Mouse (Mus musculus): ENCODE measurements around the gene Mb. TPM values are rescaled to one million over a fixed set of nuclear protein-coding genes. Genes with fewer than 3 reads are reported as not detected.

The Mb gene
- polyA plus RNA-seq, 1 experiment from 2014 or later = 0.60 TPM

DNA sequence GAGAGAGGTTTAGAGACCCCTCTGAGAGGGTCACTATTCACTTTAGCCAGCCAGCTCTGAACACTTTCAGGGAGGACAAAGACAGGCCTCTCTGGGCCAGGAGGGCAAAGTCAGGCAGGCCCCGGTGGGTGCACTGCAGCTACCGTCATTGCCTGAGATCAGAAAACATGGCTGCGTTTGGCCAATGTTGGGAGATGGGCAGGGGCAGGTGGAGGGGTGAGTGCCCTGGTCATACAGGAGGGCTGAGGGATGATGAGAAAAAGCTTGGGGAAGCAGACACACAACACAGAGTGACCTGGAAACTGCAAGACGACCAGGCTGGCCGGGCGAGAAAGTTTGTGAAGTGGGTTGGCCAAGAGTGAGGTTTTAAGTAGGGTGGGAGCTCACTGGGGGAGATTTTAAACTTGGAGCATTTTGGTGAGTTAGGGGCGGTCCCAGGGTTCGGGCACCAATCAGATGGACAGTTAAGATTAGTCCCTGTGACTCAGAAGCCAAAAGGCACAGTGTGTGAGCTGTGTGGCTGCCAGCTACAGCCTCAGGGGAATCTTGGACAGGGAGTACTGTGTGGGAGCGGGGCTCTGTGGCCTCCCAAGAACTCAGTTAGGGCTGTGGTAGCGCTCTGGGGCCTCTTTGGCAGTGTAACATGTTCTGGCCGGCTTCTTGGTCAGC lies 14.0 kb downstream of the Mb start:
- no peaks in the 10 kb centered on the region for H3K36me3 ChIP-seq
- H3K9me3 ChIP-seq (replicated peaks) = no peaks in the 10 kb centered on the region
- H3K4me1 ChIP-seq = peaks cover 52% of the 10 kb centered on the region
- DNase-seq (ENCODE audit: low spot score) = no peak
- 77% methylated on average over 11 of the region's 11 CpGs for WGBS
- H3K4me3 ChIP-seq = no peak overlapping the region
- peak overlapping the region; percentile 86 for H3K27ac ChIP-seq
- H3K27me3 ChIP-seq (ENCODE audit: low read depth, poor library complexity, severe bottlenecking) = no peaks in the 10 kb centered on the region

- H3K4me3 ChIP-seq = no peak overlapping the region
Measured at GRCm38 (mm10) chr15:77035643-77036042, 14.8 kb downstream of the Mb start.

DNA sequence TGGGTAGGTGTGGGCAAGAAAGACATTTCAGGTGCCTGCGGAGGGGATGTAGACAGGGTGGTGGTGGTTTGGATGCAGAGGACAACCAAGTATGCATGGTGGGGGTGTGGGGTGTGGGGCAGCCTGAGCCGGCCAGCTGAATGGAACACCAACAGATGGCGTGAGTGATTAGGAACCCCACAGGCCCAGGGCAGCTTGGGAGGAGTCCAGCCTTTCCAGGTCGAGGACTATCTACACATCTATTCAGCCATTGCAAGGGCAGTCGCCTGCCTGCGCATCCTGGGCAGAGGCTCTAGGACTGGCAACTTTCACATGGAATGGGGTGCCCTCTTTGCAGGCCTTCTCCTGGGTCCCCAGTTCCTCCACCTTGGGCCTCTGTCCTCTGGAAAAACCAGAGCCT lies 15.9 kb downstream of the Mb start:
- Histone ChIP-seq H3K4me3 (no peak overlapping the region), H3K27me3 (ENCODE audit: low read depth, poor library complexity, severe bottlenecking) (no peaks in the 10 kb centered on the region), H3K27ac (peak overlapping the region; percentile 61; the same call in 1 of the 2 replicates), H3K9me3 (replicated peaks) (no peaks in the 10 kb centered on the region), H3K4me1 (peaks cover 45% of the 10 kb centered on the region), H3K36me3 (no peaks in the 10 kb centered on the region)
- 80% methylated on average over 6 of the region's 6 CpGs for WGBS
- DNase-seq (ENCODE audit: low spot score) = no peak

More at GRCm38 (mm10) chr15:77035643-77036042, 14.8 kb downstream of the Mb start:
- Histone ChIP-seq H3K9me3 (replicated peaks) (no peaks in the 10 kb centered on the region), H3K4me1 (peaks cover 53% of the 10 kb centered on the region), H3K27ac (peak overlapping the region; percentile 86), H3K36me3 (no peaks in the 10 kb centered on the region), H3K27me3 (ENCODE audit: low read depth, poor library complexity, severe bottlenecking) (no peaks in the 10 kb centered on the region)
- WGBS = 80% methylated on average over 3 of the region's 3 CpGs
- no peak for DNase-seq (ENCODE audit: low spot score)

DNA sequence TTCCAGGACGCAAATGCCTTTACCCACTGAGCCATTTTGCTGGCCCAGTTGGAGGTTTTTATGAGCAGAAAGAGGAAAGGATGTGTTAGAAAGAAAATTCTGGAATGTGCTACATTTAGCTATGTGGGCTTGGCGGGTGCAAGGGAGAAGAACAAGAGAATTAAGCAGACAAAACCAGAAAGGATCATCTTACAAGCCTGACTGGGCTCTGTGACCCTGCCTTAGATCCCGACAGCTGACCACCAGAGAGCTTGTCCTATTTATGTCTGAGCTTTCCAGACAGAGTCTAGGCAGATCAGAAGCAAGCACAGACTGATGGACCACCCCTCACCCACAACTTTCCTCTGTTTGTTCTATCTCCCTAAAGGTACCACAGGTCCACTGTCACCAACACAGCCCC lies 19.2 kb downstream of the Mb start:
- Histone ChIP-seq H3K9me3 (replicated peaks) (no peaks in the 10 kb centered on the region), H3K27ac (0 out of 2 replicates have a peak overlapping the region, but pooled peaks have one; percentile 9), H3K4me3 (no peak overlapping the region), H3K27me3 (ENCODE audit: low read depth, poor library complexity, severe bottlenecking) (no peaks in the 10 kb centered on the region), H3K36me3 (no peaks in the 10 kb centered on the region), H3K4me1 (peaks cover 29% of the 10 kb centered on the region)
- WGBS = 48% methylated on average over 3 of the region's 3 CpGs
- DNase-seq (ENCODE audit: low spot score) = no peak

- Histone ChIP-seq H3K9me3 (replicated peaks) (no peaks in the 10 kb centered on the region), H3K4me3 (no peak overlapping the region), H3K36me3 (no peaks in the 10 kb centered on the region), H3K4me1 (peaks cover 34% of the 10 kb centered on the region), H3K27me3 (ENCODE audit: low read depth, poor library complexity, severe bottlenecking) (no peaks in the 10 kb centered on the region), H3K27ac (peak overlapping the region; percentile 85)
- DNase-seq (ENCODE audit: low spot score) = peak; percentile 81
- WGBS = 24% methylated on average over 7 of the region's 7 CpGs
Measured at GRCm38 (mm10) chr15:77029331-77029991, 21.0 kb downstream of the Mb start.

DNA sequence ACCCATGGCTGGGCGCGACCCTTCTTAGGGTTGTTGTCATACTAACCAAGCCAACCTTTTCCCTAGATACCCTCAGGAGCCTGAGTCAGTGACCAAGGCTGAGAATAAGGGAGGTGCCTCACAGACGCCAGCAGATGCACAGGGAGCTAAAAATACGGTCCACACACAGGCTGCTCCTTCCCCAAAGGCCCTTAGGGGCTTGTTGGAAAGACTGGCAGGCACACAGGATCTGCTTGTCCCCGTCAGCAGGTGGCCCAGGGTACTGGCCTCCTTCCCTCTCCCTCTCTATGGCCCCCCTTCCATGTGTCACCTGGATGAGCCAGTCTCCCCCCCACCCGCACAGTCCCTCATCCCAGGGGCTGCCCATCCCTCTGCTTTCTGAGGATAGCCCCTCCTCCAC lies 22.8 kb downstream of the Mb start:
- Histone ChIP-seq H3K4me1 (peaks cover 35% of the 10 kb centered on the region), H3K27me3 (ENCODE audit: low read depth, poor library complexity, severe bottlenecking) (no peaks in the 10 kb centered on the region), H3K9me3 (replicated peaks) (no peaks in the 10 kb centered on the region), H3K36me3 (no peaks in the 10 kb centered on the region), H3K27ac (peak overlapping the region; percentile 51; the same call in 1 of the 2 replicates), H3K4me3 (no peak overlapping the region)
- 79% methylated on average over 6 of the region's 6 CpGs for WGBS
- no peak for DNase-seq (ENCODE audit: low spot score)

DNA sequence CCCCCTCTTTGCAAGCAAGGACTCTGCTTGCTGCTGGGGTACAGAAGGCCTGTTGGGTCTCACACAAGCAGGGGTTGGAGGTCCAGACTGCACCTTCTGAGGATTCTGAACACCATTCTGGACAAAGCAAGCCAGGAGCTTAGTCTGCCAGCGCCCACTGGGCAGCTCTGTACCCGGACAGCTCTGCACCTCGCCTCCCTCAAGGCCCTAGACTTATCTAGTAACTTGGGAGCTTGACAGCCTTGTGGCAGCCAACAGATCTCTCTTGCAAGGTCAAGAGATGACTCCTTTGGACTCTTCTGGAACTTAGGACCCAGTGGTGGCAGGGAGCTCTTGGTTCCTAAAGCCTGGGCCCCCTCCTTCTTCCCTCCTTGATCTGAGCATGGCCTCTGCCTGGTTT lies 23.4 kb downstream of the Mb start:
- Histone ChIP-seq H3K27me3 (ENCODE audit: low read depth, poor library complexity, severe bottlenecking) (no peaks in the 10 kb centered on the region), H3K4me3 (no peak overlapping the region), H3K27ac (peak overlapping the region; percentile 51; the same call in 1 of the 2 replicates), H3K9me3 (replicated peaks) (no peaks in the 10 kb centered on the region), H3K4me1 (peaks cover 41% of the 10 kb centered on the region), H3K36me3 (no peaks in the 10 kb centered on the region)
- WGBS = 99% methylated on average over 3 of the region's 3 CpGs
- DNase-seq (ENCODE audit: low spot score) = no peak

- 0 out of 2 replicates have a peak overlapping the region, but pooled peaks have one; percentile 7 for H3K27ac ChIP-seq
- no peak for DNase-seq (ENCODE audit: low spot score)
- 77% methylated on average over 5 of the region's 5 CpGs for WGBS
- H3K27me3 ChIP-seq (ENCODE audit: low read depth, poor library complexity, severe bottlenecking) = no peaks in the 10 kb centered on the region
- no peaks in the 10 kb centered on the region for H3K36me3 ChIP-seq
- no peaks in the 10 kb centered on the region for H3K9me3 ChIP-seq (replicated peaks)
- H3K4me1 ChIP-seq = peaks cover 36% of the 10 kb centered on the region
- H3K4me3 ChIP-seq = no peak overlapping the region
Measured at GRCm38 (mm10) chr15:77025884-77026583, 24.4 kb downstream of the Mb start.

DNA sequence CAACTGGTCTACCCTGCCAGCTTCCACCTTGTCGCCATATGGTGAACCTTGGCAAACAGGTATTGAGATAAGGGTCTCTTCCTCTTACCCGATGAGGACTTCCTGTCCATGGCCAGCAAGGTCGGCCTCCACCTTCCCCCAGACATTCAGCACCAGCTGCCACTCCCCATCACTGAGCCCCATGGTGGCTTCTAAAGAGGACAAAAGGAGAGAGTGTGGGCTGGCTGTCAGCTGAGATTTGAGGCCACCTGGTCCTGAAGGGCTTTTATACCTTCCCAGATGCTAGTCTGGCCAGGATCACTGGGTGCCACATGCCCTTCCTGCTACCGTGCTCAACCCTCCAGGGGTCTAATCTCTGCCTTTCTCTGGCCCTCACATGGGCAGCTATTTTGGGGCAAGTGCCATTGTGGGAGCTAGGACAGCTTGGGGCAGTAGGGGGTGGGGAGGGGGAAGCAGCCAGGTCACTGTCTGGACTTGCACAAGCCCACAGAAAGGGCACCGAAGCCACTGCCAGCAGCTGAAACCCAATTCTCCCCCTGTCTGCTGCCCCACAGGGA lies 28.0 kb downstream of the Mb start:
- WGBS = 73% methylated on average over 5 of the region's 5 CpGs
- H3K4me1 ChIP-seq = peaks cover 21% of the 10 kb centered on the region
- no peaks in the 10 kb centered on the region for H3K27me3 ChIP-seq (ENCODE audit: low read depth, poor library complexity, severe bottlenecking)
- H3K36me3 ChIP-seq = no peaks in the 10 kb centered on the region
- peak overlapping the region; percentile 46; the same call in 1 of the 2 replicates for H3K27ac ChIP-seq
- H3K4me3 ChIP-seq = no peak overlapping the region
- H3K9me3 ChIP-seq (replicated peaks) = no peaks in the 10 kb centered on the region
- no peak for DNase-seq (ENCODE audit: low spot score)

DNA sequence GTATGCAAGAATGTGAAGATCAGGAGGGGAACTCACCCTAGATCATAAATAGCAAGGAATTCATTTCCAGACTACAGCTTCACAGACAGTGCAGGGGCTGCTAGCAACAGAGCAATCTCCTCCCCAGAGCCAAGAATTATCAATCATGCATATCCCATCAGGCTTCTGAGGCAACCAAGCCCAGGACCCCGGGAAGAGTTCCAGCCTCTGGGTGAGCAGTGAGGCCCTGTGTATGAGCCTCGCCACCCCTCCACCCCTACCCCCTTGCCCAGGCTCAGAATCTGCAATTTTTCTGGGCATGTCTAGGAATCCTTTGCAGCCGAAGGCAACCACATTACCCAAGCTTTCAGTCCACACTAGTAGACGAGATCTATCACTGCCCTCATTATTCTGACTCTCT lies 28.6 kb downstream of the Mb start:
- H3K36me3 ChIP-seq = no peaks in the 10 kb centered on the region
- H3K27me3 ChIP-seq (ENCODE audit: low read depth, poor library complexity, severe bottlenecking) = no peaks in the 10 kb centered on the region
- no peak overlapping the region for H3K4me3 ChIP-seq
- no peak for DNase-seq (ENCODE audit: low spot score)
- H3K27ac ChIP-seq = no peak overlapping the region
- H3K9me3 ChIP-seq (replicated peaks) = no peaks in the 10 kb centered on the region
- WGBS = 79% methylated on average over 4 of the region's 4 CpGs
- H3K4me1 ChIP-seq = peaks cover 19% of the 10 kb centered on the region

DNA sequence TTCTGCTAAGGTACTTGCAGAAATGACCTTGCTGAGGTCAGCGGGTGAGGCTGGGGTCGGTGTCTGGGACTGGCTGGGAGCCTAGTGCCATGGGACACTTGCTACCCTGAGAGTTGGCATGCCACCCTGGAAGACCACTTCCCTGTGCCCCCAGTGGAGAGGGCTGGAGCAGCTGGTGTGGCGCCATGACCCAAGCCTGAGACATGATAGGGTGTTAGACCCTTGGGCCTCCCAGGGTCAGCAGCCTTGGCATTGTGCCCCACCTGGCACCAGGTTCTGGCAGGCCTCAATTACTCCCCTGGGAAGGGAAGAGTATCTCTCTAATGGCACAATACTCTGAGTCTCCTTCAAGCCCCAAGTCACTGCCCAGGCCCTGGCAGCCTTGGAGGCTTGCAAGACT lies 29.4 kb downstream of the Mb start:
- no peak overlapping the region for H3K4me3 ChIP-seq
- H3K9me3 ChIP-seq (replicated peaks) = no peaks in the 10 kb centered on the region
- no peak for DNase-seq (ENCODE audit: low spot score)
- no peaks in the 10 kb centered on the region for H3K27me3 ChIP-seq (ENCODE audit: low read depth, poor library complexity, severe bottlenecking)
- peaks cover 14% of the 10 kb centered on the region for H3K4me1 ChIP-seq
- H3K27ac ChIP-seq = no peak overlapping the region
- no peaks in the 10 kb centered on the region for H3K36me3 ChIP-seq
- WGBS = 95% methylated on average over 3 of the region's 3 CpGs

GRCm38 (mm10) chr15:77020136-77020535 lies 30.3 kb downstream of the Mb start:
- Histone ChIP-seq H3K9me3 (replicated peaks) (no peaks in the 10 kb centered on the region), H3K36me3 (no peaks in the 10 kb centered on the region), H3K4me1 (peaks cover 7% of the 10 kb centered on the region), H3K4me3 (no peak overlapping the region), H3K27me3 (ENCODE audit: low read depth, poor library complexity, severe bottlenecking) (no peaks in the 10 kb centered on the region), H3K27ac (no peak overlapping the region)
- no peak for DNase-seq (ENCODE audit: low spot score)
- 91% methylated on average over 4 of the region's 4 CpGs for WGBS

DNA sequence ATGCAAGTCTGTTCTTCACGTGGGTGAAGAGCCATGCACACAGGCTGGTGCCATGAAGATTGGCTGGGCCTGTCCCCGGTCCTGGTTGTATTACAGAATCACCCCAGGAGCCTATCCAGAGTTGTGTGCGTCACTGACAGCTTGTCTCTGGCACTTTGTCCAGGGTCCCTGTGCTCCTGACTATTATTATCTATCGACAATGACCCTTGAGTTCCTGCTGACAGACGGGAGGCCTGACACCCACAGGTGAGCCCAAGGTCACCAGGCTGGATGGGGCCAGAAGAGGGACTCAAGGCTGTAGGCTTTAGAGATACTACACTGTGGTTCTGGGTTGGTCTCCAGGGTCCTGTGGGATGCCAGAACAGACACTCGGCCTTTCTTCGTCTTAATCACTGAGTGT lies 30.9 kb downstream of the Mb start:
- Histone ChIP-seq H3K27ac (no peak overlapping the region), H3K9me3 (replicated peaks) (no peaks in the 10 kb centered on the region), H3K27me3 (ENCODE audit: low read depth, poor library complexity, severe bottlenecking) (no peaks in the 10 kb centered on the region), H3K4me3 (no peak overlapping the region), H3K36me3 (no peaks in the 10 kb centered on the region), H3K4me1 (peaks cover 13% of the 10 kb centered on the region)
- WGBS = 85% methylated on average over 7 of the region's 7 CpGs
- no peak for DNase-seq (ENCODE audit: low spot score)

All from limb, embryonic 10.5 days (tissue).